ENCODE assay signal across 19 mouse cellular contexts in genomic region chr15:80901806-80902513, GRCm38 (mm10). TPM values are rescaled to one million over a fixed set of nuclear protein-coding genes. Genes with fewer than 3 reads are reported as not detected.
DNase-seq lines count a peak whose midpoint lies in the region; ATAC-seq and TF ChIP-seq lines count a peak whose summit lies in the region.
"Had no signal": no experiment of that assay in that cellular context is flagged by ENCODE, and none has a peak within 500 bp of the region (broad histone marks: within the 10 kb centered on the region; RNA-seq: fewer than 3 reads in every experiment).

No protein-coding gene starts in this region.

- no peak for ATAC-seq in midbrain, embryonic 11.5 days (ENCODE audit: low FRiP score)
- ATAC-seq: midbrain, embryonic 16.5 days had no signal

- H3K9me3 ChIP-seq in midbrain, embryonic 11.5 days (ENCODE audit: control insufficient read depth, low read length), result no peaks in the 10 kb centered on the region
- H3K9me3 ChIP-seq: embryonic facial prominence, embryonic 12.5 days; hindbrain, embryonic 15.5 days; neural tube, embryonic 13.5 days had no signal

- no peak for TF ChIP-seq POLR2A in spleen, adult 2 months (IDR thresholded peaks at IDR 0.05; ENCODE audit: low read depth, low read length)

- H3K9ac ChIP-seq in midbrain, embryonic 11.5 days (ENCODE audit: low read length), result no peak overlapping the region
- H3K9ac ChIP-seq: embryonic facial prominence, embryonic 12.5 days; hindbrain, embryonic 15.5 days; neural tube, embryonic 13.5 days had no signal

- H3K27me3 ChIP-seq in spleen, adult 2 months (ENCODE audit: control insufficient read depth, insufficient read depth, low read length), result no peaks in the 10 kb centered on the region
- H3K27me3 ChIP-seq in midbrain, embryonic 11.5 days (ENCODE audit: control insufficient read depth, insufficient read depth, low read length), result no peaks in the 10 kb centered on the region
- H3K27me3 ChIP-seq: embryonic facial prominence, embryonic 12.5 days; hindbrain, embryonic 15.5 days; neural tube, embryonic 13.5 days had no signal

- peaks cover 5% of the 10 kb centered on the region; the same call in 1 of the 2 replicates for H3K4me1 ChIP-seq in spleen, adult 2 months (ENCODE audit: control insufficient read depth, insufficient read depth, insufficient read length)
- no peaks in the 10 kb centered on the region for H3K4me1 ChIP-seq in midbrain, embryonic 11.5 days (ENCODE audit: control insufficient read depth, insufficient read depth, low read length)
- H3K4me1 ChIP-seq: embryonic facial prominence, embryonic 12.5 days; hindbrain, embryonic 15.5 days; neural tube, embryonic 13.5 days had no signal

- H3K4me3 ChIP-seq in spleen, adult 2 months (ENCODE audit: extremely low read depth, insufficient read depth, insufficient read length), result no peak overlapping the region
- H3K4me3 ChIP-seq in midbrain, embryonic 11.5 days (ENCODE audit: low read depth, low read length), result no peak overlapping the region
- H3K4me3 ChIP-seq: embryonic facial prominence, embryonic 12.5 days; hindbrain, embryonic 15.5 days; neural tube, embryonic 13.5 days had no signal

- H3K4me2 ChIP-seq in midbrain, embryonic 11.5 days, result no peak overlapping the region
- H3K4me2 ChIP-seq: embryonic facial prominence, embryonic 12.5 days; hindbrain, embryonic 15.5 days; liver, embryonic 11.5 days; neural tube, embryonic 13.5 days had no signal

- peaks cover 15% of the 10 kb centered on the region for H3K36me3 ChIP-seq in spleen, adult 2 months (ENCODE audit: control insufficient read depth, insufficient read depth, low read length)
- H3K36me3 ChIP-seq in midbrain, embryonic 11.5 days (ENCODE audit: control insufficient read depth, insufficient read depth, low read length), result peaks cover 31% of the 10 kb centered on the region

- no peak for TF ChIP-seq CTCF in spleen, adult 2 months (IDR thresholded peaks at IDR 0.05; ENCODE audit: extremely low read depth, insufficient read depth, insufficient read length, insufficient replicate concordance)

- peak overlapping the region; percentile 19 for H3K27ac ChIP-seq in spleen, adult 2 months (ENCODE audit: insufficient read depth, low read length)
- no peak overlapping the region for H3K27ac ChIP-seq in midbrain, embryonic 11.5 days (ENCODE audit: low read depth, low read length)
- H3K27ac ChIP-seq: embryonic facial prominence, embryonic 12.5 days; hindbrain, embryonic 15.5 days; neural tube, embryonic 13.5 days; stomach, postnatal 0 days had no signal

- peak; percentile 13 to 53 for DNase-seq in frontal cortex, adult 2 months (ENCODE audit: extremely low spot score in 1 of 2, low spot score in 1 of 2)
- no peak for DNase-seq in frontal cortex, postnatal 10 days (ENCODE audit: low spot score in 2 of 2)
- DNase-seq in spleen, adult 2 months (ENCODE audit: low read depth in 1 of 2, low spot score in 2 of 2), result no peak
- DNase-seq in spleen, adult 18-20 months, result no peak
- peak; percentile 25 to 33 for DNase-seq in left cerebral cortex, adult 8-10 months (ENCODE audit: low spot score in 2 of 2)
- no peak for DNase-seq in midbrain, embryonic 11.5 days (ENCODE audit: low spot score, missing footprints)
- DNase-seq in lung, postnatal 10 days, result no peak
- DNase-seq in retina, postnatal 1 day, result no peak
- DNase-seq: cerebellum, postnatal 25 days; heart, adult 11 months; kidney, adult 2 months; kidney, postnatal 4 days; lung, postnatal 36 days had no signal

- WGBS in spleen, adult 2 months, result 50% methylated on average over 6 of the region's 6 CpGs
- WGBS in midbrain, embryonic 11.5 days, result 96% methylated on average over 6 of the region's 6 CpGs

RNA-seq across cellular contexts. Expression of gene Adsl, which starts 46.3 kb away (rescaled TPM):
- polyA plus RNA-seq in frontal cortex, adult 2 months (2012; rRNA removed), result 60.8 and 62.6 TPM in 2 replicates
- polyA plus RNA-seq in spleen, adult 2 months (2012; rRNA removed), result 43.1 and 46.0 TPM in 2 replicates
- 10 to 100 TPM; 27.5 to 42.6 (median 32.7) TPM for total RNA-seq in left cerebral cortex, adult 8-10 months (2022)
- 158 and 162 TPM in 2 replicates for polyA plus RNA-seq in midbrain, embryonic 11.5 days (2014; fragmentation: Nextera tagmentation; extraction: Ambion mirVana)

Comparison
In these comparisons a context has a peak if more than half of its experiments do, and no peak if none do; other contexts are left out.
1. DNase-seq: peak in frontal cortex, adult 2 months (2 of 2) and left cerebral cortex, adult 8-10 months (2 of 2); none in frontal cortex, postnatal 10 days (0 of 2), spleen, adult 2 months (0 of 2), spleen, adult 18-20 months (0 of 2), midbrain, embryonic 11.5 days (single experiment), lung, postnatal 10 days (single experiment) and retina, postnatal 1 day (single experiment).